ENCODE assay signal across 13 mouse cellular contexts in the genomic region with DNA sequence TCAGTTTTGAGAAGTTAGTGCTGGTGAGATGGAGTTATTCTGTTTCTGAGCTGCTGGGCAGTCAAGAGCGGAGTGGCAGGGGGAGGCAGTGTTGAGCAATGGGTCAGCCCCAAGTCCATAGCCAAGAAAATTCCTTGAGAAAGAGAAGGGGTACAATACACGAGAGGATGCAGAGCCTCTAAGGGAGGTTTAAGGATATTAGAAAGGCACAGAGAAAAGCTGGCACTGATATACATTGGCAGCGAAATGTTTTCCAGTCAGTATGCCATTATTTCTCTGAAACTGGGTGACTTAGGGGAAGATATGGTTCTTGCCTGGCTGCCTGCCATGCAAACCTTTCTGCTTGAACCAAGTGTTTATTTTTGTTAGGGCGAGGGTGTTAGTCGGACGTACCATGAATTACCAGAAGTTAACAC. TPM values are rescaled to one million over a fixed set of nuclear protein-coding genes. Genes with fewer than 3 reads are reported as not detected.
DNase-seq lines count a peak whose midpoint lies in the region; ATAC-seq and TF ChIP-seq lines count a peak whose summit lies in the region.
"Had no signal": no experiment of that assay in that cellular context is flagged by ENCODE, and none has a peak within 500 bp of the region (broad histone marks: within the 10 kb centered on the region; RNA-seq: fewer than 3 reads in every experiment).

No protein-coding gene starts in this region.

- H3K9ac ChIP-seq in hindbrain, postnatal 0 days (replicated peaks; ENCODE audit: low read length): no peak overlapping the region
- H3K9ac ChIP-seq: forebrain, embryonic 13.5 days had no signal

- H3K4me3 ChIP-seq in gastrocnemius, adult 2 months: no peak overlapping the region; the same call in 1 of the 2 replicates
- no peak overlapping the region for H3K4me3 ChIP-seq in hindbrain, postnatal 0 days (ENCODE audit: low read length)
- H3K4me3 ChIP-seq: forebrain, embryonic 13.5 days had no signal

- H3K36me3 ChIP-seq in hindbrain, postnatal 0 days (ENCODE audit: insufficient read depth, low read length): no peaks in the 10 kb centered on the region

- 70% methylated on average over 6 of the region's 6 CpGs for WGBS in hindbrain, postnatal 0 days

- no peaks in the 10 kb centered on the region for H3K27me3 ChIP-seq in hindbrain, postnatal 0 days (ENCODE audit: insufficient read depth, low read length)
- H3K27me3 ChIP-seq: forebrain, embryonic 13.5 days had no signal

- no peak for DNase-seq in gastrocnemius, adult 2 months
- DNase-seq in gastrocnemius, postnatal 25 days: no peak
- DNase-seq in adipocyte (ENCODE audit: low spot score) (peak; percentile 71), liver (peak; percentile 8)
- DNase-seq in lung, postnatal 36 days: peak; percentile 61
- DNase-seq in hindbrain, postnatal 0 days (ENCODE audit: low spot score): no peak
- DNase-seq in layer of hippocampus, postnatal 36 days: no peak
- DNase-seq: cerebellum, postnatal 25 days; kidney, adult 18-20 months; right cerebral cortex, postnatal 25 days had no signal

- no peak for TF ChIP-seq CTCF in gastrocnemius, adult 2 months (IDR thresholded peaks at IDR 0.05)
- TF ChIP-seq CTCF in hindbrain, postnatal 0 days (IDR thresholded peaks at IDR 0.05; ENCODE audit: low read depth): no peak

- intact Hi-C loops in gastrocnemius, adult 2 months (cut with DNase I): loop anchor here (5.0 kb wide), 1 partner anchor 47 kb away; no protein-coding TSS in a partner anchor

- H3K4me1 ChIP-seq in hindbrain, postnatal 0 days (ENCODE audit: insufficient read depth, low read length): no peaks in the 10 kb centered on the region
- H3K4me1 ChIP-seq: forebrain, embryonic 13.5 days had no signal

- H3K9me3 ChIP-seq in hindbrain, postnatal 0 days (ENCODE audit: low read length): no peaks in the 10 kb centered on the region
- H3K9me3 ChIP-seq: forebrain, embryonic 13.5 days had no signal

- H3K4me2 ChIP-seq in hindbrain, postnatal 0 days (ENCODE audit: low read depth, low read length): no peak overlapping the region
- H3K4me2 ChIP-seq: forebrain, embryonic 13.5 days had no signal

- H3K27ac ChIP-seq in gastrocnemius, adult 2 months: peak overlapping the region; percentile 59
- H3K27ac ChIP-seq in hindbrain, postnatal 0 days: no peak overlapping the region
- H3K27ac ChIP-seq: forebrain, embryonic 13.5 days had no signal

- ATAC-seq in hindbrain, postnatal 0 days: no peak
- ATAC-seq in frontal cortex, adult (ENCODE audit: low TSS enrichment): no peak
- ATAC-seq: activated CD4-positive, CD25-positive, alpha-beta regulatory T cell, adult 4 months; forebrain, embryonic 13.5 days had no signal

RNA-seq across cellular contexts. Expression of gene Commd8, which starts 56.6 kb away (rescaled TPM):
- total RNA-seq in gastrocnemius, adult 2 months (2021): 10 to 100 TPM; 31.5 to 35.5 TPM
- total RNA-seq in gastrocnemius, postnatal 25 days (2021): 10 to 100 TPM; 28.4 to 29.2 TPM
- 22.4 and 22.8 TPM in 2 replicates for total RNA-seq in hindbrain, postnatal 0 days (2014; rRNA removed)
- 149 and 166 TPM in 2 replicates for polyA plus RNA-seq in hindbrain, postnatal 0 days (2015; fragmentation: Nextera tagmentation; extraction: Ambion mirVana)
- total RNA-seq in layer of hippocampus, postnatal 36 days (2021): 100 to 1,000 TPM; 114 to 115 TPM

Comparison
In these comparisons a context has a peak if more than half of its experiments do, and no peak if none do; other contexts are left out.
1. DNase-seq: peak in adipocyte (single experiment), liver (single experiment) and lung, postnatal 36 days (single experiment); none in gastrocnemius, adult 2 months (single experiment), gastrocnemius, postnatal 25 days (single experiment), hindbrain, postnatal 0 days (single experiment) and layer of hippocampus, postnatal 36 days (0 of 2).